Mouse (Mus musculus): Measurements from ENCODE around the gene Six1.

Gene Six1

GRCm38 (mm10) chr12:73016171-73016570 lies 37.5 kb downstream of the Six1 start:
- POLR2A ChIA-PET, result interaction anchor here in 1 of 4 experiments (0.6 kb wide), 1 partner anchor 14 kb away, joined by 4 read pairs; no protein-coding TSS in a partner anchor
- CTCF ChIA-PET, result interaction anchor here in 1 of 4 experiments (2.0 kb wide), 1 partner anchor 501 kb away, joined by 5 read pairs; no protein-coding TSS in a partner anchor

GRCm38 (mm10) chr12:73014311-73014710 lies 39.4 kb downstream of the Six1 start:
- CTCF ChIA-PET, result interaction anchor here in 1 of 4 experiments (2.0 kb wide), 1 partner anchor 503 kb away, joined by 6 read pairs; no protein-coding TSS in a partner anchor
- POLR2A ChIA-PET, result no interaction called here

- POLR2A ChIA-PET, result no interaction called here
- CTCF ChIA-PET, result interaction anchor here in 1 of 4 experiments (2.3 kb wide), 1 partner anchor 8 kb away, joined by 7 read pairs; no protein-coding TSS in a partner anchor
These were observed 40.9 kb downstream of the Six1 start for GRCm38 (mm10) chr12:73012824-73013223.

- POLR2A ChIA-PET, result interaction anchor here in 1 of 4 experiments (0.7 kb wide), 1 partner anchor 82 kb away, joined by 3 read pairs; no protein-coding TSS in a partner anchor
- CTCF ChIA-PET, result interaction anchor here in 1 of 4 experiments (2.3 kb wide), 1 partner anchor 9 kb away, joined by 7 read pairs; no protein-coding TSS in a partner anchor
These were observed 41.4 kb downstream of the Six1 start for GRCm38 (mm10) chr12:73012136-73012785.

GRCm38 (mm10) chr12:73002903-73003302 lies 50.8 kb downstream of the Six1 start:
- ChIA-PET POLR2A (interaction anchor here (0.5 to 1.3 kb wide), 13 partner anchors 41 to 947 kb away, joined by 3 to 9 read pairs (median 4); partner anchors contain the start of genes Jkamp (in 2 of the 4), L3hypdh (in 2 of the 4), Trmt5 (in 2 of the 4) and Slc38a6 (in 1 of the 4)), CTCF (interaction anchor here in 2 of 4 experiments (0.6 to 1.2 kb wide), 6 partner anchors 12 to 465 kb away, joined by 3 to 11 read pairs (median 4); no protein-coding TSS in a partner anchor)

- ChIA-PET POLR2A (interaction anchor here (0.6 to 1.3 kb wide), 8 partner anchors 14 to 948 kb away, joined by 3 to 5 read pairs (median 4); partner anchors contain the start of genes Jkamp (in 2 of the 4), L3hypdh (in 2 of the 4), Slc38a6 (in 1 of the 4) and Trmt5 (in 1 of the 4)), CTCF (interaction anchor here in 2 of 4 experiments (0.7 to 1.0 kb wide), 5 partner anchors 11 to 515 kb away, joined by 3 to 11 read pairs (median 4); no protein-coding TSS in a partner anchor)
These were observed 51.4 kb downstream of the Six1 start for GRCm38 (mm10) chr12:73002281-73002680.

GRCm38 (mm10) chr12:72998105-72999001 lies 55.3 kb downstream of the Six1 start:
- CTCF ChIA-PET, result no interaction called here
- POLR2A ChIA-PET, result no interaction called here

- CTCF ChIA-PET, result interaction anchor here in 2 of 4 experiments (0.6 kb wide), 2 partner anchors 272 to 569 kb away, joined by 3 to 5 read pairs; no protein-coding TSS in a partner anchor
- POLR2A ChIA-PET, result no interaction called here
These were observed 57.0 kb downstream of the Six1 start for GRCm38 (mm10) chr12:72996646-72997045.
